Mouse (Mus musculus) skeletal muscle tissue, adult 2 months (tissue): ENCODE measurements at regions not wholly inside any gene's neighbourhood (a gene's known extent, or its start where the extent isn't known, plus 50 kb on each side); places are given as distances from the start of the nearest gene placed in this dataset.

Experiments used
- DNase-seq: peaks from one replicate; pipeline ENCODE4 v3.0.0-alpha.2; 2012; ENCODE audit warnings: low read depth, low spot score

- no peak for DNase-seq
These were observed 70.5 kb downstream of the Tmx1 start for GRCm38 (mm10) chr12:70523379-70523778.

GRCm38 (mm10) chr12:70524703-70525102, 71.8 kb downstream of the Tmx1 start:
- no peak for DNase-seq

GRCm38 (mm10) chr12:70531661-70532060, 78.8 kb downstream of the Tmx1 start:
- no peak for DNase-seq

- no peak for DNase-seq
These were observed 79.3 kb downstream of the Tmx1 start for GRCm38 (mm10) chr12:70532225-70532624.

- no peak for DNase-seq
These were observed 79.9 kb downstream of the Tmx1 start for GRCm38 (mm10) chr12:70532843-70533242.

GRCm38 (mm10) chr12:70533375-70533935, 80.6 kb downstream of the Tmx1 start:
- DNase-seq, result peak; percentile 55

GRCm38 (mm10) chr12:70539124-70539523, 86.2 kb downstream of the Tmx1 start:
- DNase-seq, result no peak

- DNase-seq, result peak; percentile 87
These were observed 87.0 kb downstream of the Tmx1 start for GRCm38 (mm10) chr12:70539856-70540255.

- peak; percentile 55 for DNase-seq
These were observed 88.5 kb downstream of the Tmx1 start for GRCm38 (mm10) chr12:70541432-70541831.

GRCm38 (mm10) chr12:70543299-70543698, 90.4 kb downstream of the Tmx1 start:
- DNase-seq, result no peak

- DNase-seq, result no peak
These were observed 91.4 kb downstream of the Tmx1 start for GRCm38 (mm10) chr12:70544326-70544725.

GRCm38 (mm10) chr12:70544850-70545510, 92.1 kb downstream of the Tmx1 start:
- DNase-seq, result peak; percentile 84

- DNase-seq, result peak; percentile 49
These were observed 94.3 kb downstream of the Tmx1 start for GRCm38 (mm10) chr12:70547199-70547598.

- no peak for DNase-seq
These were observed 96.4 kb downstream of the Tmx1 start for GRCm38 (mm10) chr12:70549296-70549695.

GRCm38 (mm10) chr12:70553866-70554265, 101.0 kb downstream of the Tmx1 start:
- DNase-seq, result no peak

- DNase-seq, result no peak
These were observed 101.7 kb downstream of the Tmx1 start for GRCm38 (mm10) chr12:70554586-70554985.

- peak; percentile 84 for DNase-seq
These were observed 102.8 kb downstream of the Tmx1 start for GRCm38 (mm10) chr12:70555723-70556122.

- DNase-seq, result no peak
These were observed 103.9 kb downstream of the Tmx1 start for GRCm38 (mm10) chr12:70556820-70557219.

- no peak for DNase-seq
These were observed 110.6 kb downstream of the Tmx1 start for GRCm38 (mm10) chr12:70563446-70563845.

- DNase-seq, result no peak
These were observed 122.8 kb downstream of the Tmx1 start for GRCm38 (mm10) chr12:70575665-70576064.

- no peak for DNase-seq
These were observed 124.9 kb downstream of the Tmx1 start for GRCm38 (mm10) chr12:70577769-70578168.

GRCm38 (mm10) chr12:70579328-70579905, 126.5 kb downstream of the Tmx1 start:
- peak; percentile 85 for DNase-seq

- no peak for DNase-seq
These were observed 133.3 kb downstream of the Tmx1 start for GRCm38 (mm10) chr12:70586181-70586580.
